Mouse (Mus musculus) C2C12 (cell line): ENCODE measurements around the gene Kcnab2. TPM values are rescaled to one million over a fixed set of nuclear protein-coding genes. Genes with fewer than 3 reads are reported as not detected.

Experiments used
- H3K27me3 ChIP-seq: one replicate; pipeline ENCODE4 v1.6.1; 2011; ENCODE audit not compliant: control insufficient read depth, insufficient read depth, insufficient read length
- H3K36me3 ChIP-seq: one replicate; pipeline ENCODE4 v1.6.1; 2011; ENCODE audit not compliant: control insufficient read depth, insufficient read depth
- H3K4me3 ChIP-seq: one replicate; pipeline ENCODE4 v1.5.1; 2011; ENCODE audit warnings: mild to moderate bottlenecking, control low read depth; ENCODE audit not compliant: poor library complexity, insufficient read depth, severe bottlenecking
- H3K79me2 ChIP-seq: one replicate; pipeline ENCODE4 v1.6.1; 2011; ENCODE audit not compliant: control insufficient read depth, insufficient read depth
- H3K79me3 ChIP-seq: one replicate; pipeline ENCODE4 v1.6.1; 2011; ENCODE audit warnings: low read depth, control low read depth
- H3ac ChIP-seq: one replicate; pipeline ENCODE3; 2011; ENCODE audit warnings: low read depth; ENCODE audit not compliant: control insufficient read depth, insufficient read length
- CEBPB ChIP-seq: IDR thresholded peaks from one replicate; pipeline ENCODE4 v1.6.1; 2011; ENCODE audit warnings: low read depth, mild to moderate bottlenecking, control low read depth, moderate library complexity
- CTCF ChIP-seq: IDR thresholded peaks from one replicate; pipeline ENCODE4 v1.5.1; 2011; ENCODE audit not compliant: control insufficient read depth, insufficient read depth, insufficient read length
- FOSL1 ChIP-seq: IDR thresholded peaks from one replicate; pipeline ENCODE4 v1.8.0; 2011; ENCODE audit warnings: mild to moderate bottlenecking, low read length; ENCODE audit not compliant: poor library complexity, insufficient read depth, severe bottlenecking
- MAX ChIP-seq: IDR thresholded peaks from one replicate; pipeline ENCODE4 v1.6.1; 2011; ENCODE audit warnings: mild to moderate bottlenecking, control low read depth
- MYOD1 ChIP-seq: IDR thresholded peaks from one replicate; pipeline ENCODE4 v1.6.1; 2011; ENCODE audit warnings: low read depth; ENCODE audit not compliant: control insufficient read depth, insufficient read length
- MYOG ChIP-seq: IDR thresholded peaks from one replicate; pipeline ENCODE4 v1.6.1; 2011; ENCODE audit not compliant: control insufficient read depth, insufficient read length; ENCODE audit errors: extremely low read depth
- USF1 ChIP-seq: IDR thresholded peaks from one replicate; pipeline ENCODE4 v1.6.1; 2011; ENCODE audit warnings: low read depth, mild to moderate bottlenecking, control low read depth, moderate library complexity
- polyA plus RNA-seq: library from polyadenylated mRNA; unstranded; fragments of >200 nt; fragmentation: generic; extraction: Trizol; gene quantifications from one replicate; pipeline ENCODE4 v1.2.1, GENCODE M21; 2012; ENCODE audit warnings: missing spikeins

Kcnab2 gene
- polyA plus RNA-seq, 1 experiment = 8.5 TPM

GRCm38 (mm10) chr4:152447731-152448665 is 29.7 kb downstream of the Kcnab2 start:
- H3K36me3 ChIP-seq = no peaks in the 10 kb centered on the region
- no peaks in the 10 kb centered on the region for H3K79me2 ChIP-seq
- no peak for TF ChIP-seq FOSL1
- no peak for TF ChIP-seq MYOG
- no peak for TF ChIP-seq CEBPB
- H3K79me3 ChIP-seq = no peaks in the 10 kb centered on the region
- H3K27me3 ChIP-seq = peaks cover 26% of the 10 kb centered on the region
- H3ac ChIP-seq = no peak overlapping the region
- peak overlapping the region; percentile 23 for H3K4me3 ChIP-seq

GRCm38 (mm10) chr4:152446178-152446577 is 31.5 kb downstream of the Kcnab2 start:
- no peak overlapping the region for H3K4me3 ChIP-seq
- H3K36me3 ChIP-seq = no peaks in the 10 kb centered on the region
- no peak for TF ChIP-seq MAX
- no peak for TF ChIP-seq CEBPB
- no peak for TF ChIP-seq MYOG
- no peak for TF ChIP-seq CTCF
- TF ChIP-seq MYOD1 = no peak
- no peak for TF ChIP-seq FOSL1
- no peak for TF ChIP-seq USF1
- H3ac ChIP-seq = no peak overlapping the region
- no peaks in the 10 kb centered on the region for H3K79me3 ChIP-seq
- no peaks in the 10 kb centered on the region for H3K79me2 ChIP-seq
- H3K27me3 ChIP-seq = peaks cover 14% of the 10 kb centered on the region

DNA sequence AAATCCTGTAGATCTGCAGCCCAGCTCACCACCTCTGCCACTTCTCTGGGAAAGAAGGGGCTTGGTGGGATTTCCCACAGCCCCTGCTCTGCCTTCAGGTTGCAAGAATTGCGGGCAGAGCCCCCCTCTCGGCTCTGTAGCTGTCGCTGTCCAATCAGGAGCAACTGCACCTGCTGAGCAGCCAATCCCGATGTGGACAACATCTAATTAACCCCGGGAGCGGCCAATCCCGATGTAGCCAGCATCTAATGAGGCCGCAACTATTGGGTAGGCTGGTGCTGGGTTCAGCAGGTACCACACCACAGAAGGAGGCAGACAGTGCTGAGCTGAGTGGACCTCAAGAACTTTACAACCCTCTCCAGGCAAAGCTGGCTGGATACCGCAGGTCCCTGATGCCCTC is 36.1 kb downstream of the Kcnab2 start:
- H3K79me2 ChIP-seq = no peaks in the 10 kb centered on the region
- no peaks in the 10 kb centered on the region for H3K79me3 ChIP-seq
- peaks cover 36% of the 10 kb centered on the region for H3K27me3 ChIP-seq
- TF ChIP-seq CEBPB (no peak), MYOD1 (no peak), MYOG (no peak), CTCF (no peak), MAX (no peak), USF1 (no peak), FOSL1 (no peak)
- H3ac ChIP-seq = no peak overlapping the region
- no peaks in the 10 kb centered on the region for H3K36me3 ChIP-seq
- H3K4me3 ChIP-seq = no peak overlapping the region

GRCm38 (mm10) chr4:152440882-152441281 is 36.8 kb downstream of the Kcnab2 start:
- no peak for TF ChIP-seq FOSL1
- no peak for TF ChIP-seq CEBPB
- no peak for TF ChIP-seq MYOD1
- TF ChIP-seq USF1 = no peak
- TF ChIP-seq MYOG = no peak
- no peak for TF ChIP-seq MAX
- no peak for TF ChIP-seq CTCF

GRCm38 (mm10) chr4:152435255-152435654 is 42.4 kb downstream of the Kcnab2 start:
- peaks cover 55% of the 10 kb centered on the region for H3K27me3 ChIP-seq
- no peaks in the 10 kb centered on the region for H3K79me2 ChIP-seq
- H3K79me3 ChIP-seq = no peaks in the 10 kb centered on the region
- TF ChIP-seq CEBPB (no peak), CTCF (peak; percentile 49), MAX (no peak), MYOD1 (no peak)
- H3K4me3 ChIP-seq = no peak overlapping the region
- H3ac ChIP-seq = no peak overlapping the region
- no peaks in the 10 kb centered on the region for H3K36me3 ChIP-seq

More at GRCm38 (mm10) chr4:152440882-152441281, 36.8 kb downstream of the Kcnab2 start:
- no peaks in the 10 kb centered on the region for H3K36me3 ChIP-seq
- H3K79me3 ChIP-seq = no peaks in the 10 kb centered on the region
- no peaks in the 10 kb centered on the region for H3K79me2 ChIP-seq
- H3ac ChIP-seq = no peak overlapping the region
- peaks cover 41% of the 10 kb centered on the region for H3K27me3 ChIP-seq
- H3K4me3 ChIP-seq = no peak overlapping the region

DNA sequence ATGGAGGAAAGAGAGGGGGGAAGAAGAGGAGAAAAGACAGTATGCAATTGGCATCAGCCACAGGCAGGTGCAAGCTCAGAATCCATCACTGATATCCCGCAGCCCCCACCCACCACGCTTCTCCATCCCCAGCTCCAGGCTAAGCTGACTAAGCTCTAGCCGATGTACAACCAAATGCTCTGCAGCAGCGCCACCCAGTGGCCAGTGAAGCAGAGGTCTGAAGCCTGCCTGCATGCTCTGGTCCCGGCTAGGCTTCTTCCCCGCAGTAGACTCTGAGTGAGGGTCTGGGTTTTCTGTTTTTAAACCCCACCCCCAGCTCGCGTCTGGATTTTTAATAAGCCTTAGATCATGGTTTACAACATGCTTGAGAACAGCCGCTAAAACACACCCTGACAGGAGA is 42.8 kb downstream of the Kcnab2 start:
- no peaks in the 10 kb centered on the region for H3K79me3 ChIP-seq
- H3K4me3 ChIP-seq = no peak overlapping the region
- no peaks in the 10 kb centered on the region for H3K79me2 ChIP-seq
- H3K36me3 ChIP-seq = no peaks in the 10 kb centered on the region
- no peak for TF ChIP-seq MYOG
- TF ChIP-seq CTCF = peak; percentile 97
- no peak overlapping the region for H3ac ChIP-seq
- H3K27me3 ChIP-seq = peaks cover 59% of the 10 kb centered on the region
